Mouse (Mus musculus) liver, embryonic 13.5 days (tissue): Measurements from ENCODE around the gene Car1. TPM values are rescaled to one million over a fixed set of nuclear protein-coding genes. Genes with fewer than 3 reads are reported as not detected.
A peak's percentile ranks its signal among the peaks of the same experiment; 100 is the strongest.

Experiments
- ATAC-seq: fragments of 200-750 bp; cut with Nextera tagmentation; 2 replicates; pipeline ENCODE4 v1.8.0; 2017; ENCODE audit warnings: low read depth, mild to moderate bottlenecking, moderate number of reproducible peaks, moderate library complexity
- DNase-seq: peaks from one replicate; pipeline ENCODE4 v3.0.0; 2022
- H3K27ac ChIP-seq: fragments of 300-500 bp; sonication (generic); 2 replicates; pipeline ENCODE4 v1.5.1; 2015; ENCODE audit warnings: moderate library complexity, mild to moderate bottlenecking, inconsistent platforms
- H3K27me3 ChIP-seq: fragments of 300-500 bp; sonication (generic); 2 replicates; pipeline ENCODE4 v1.6.1; 2015; ENCODE audit warnings: mild to moderate bottlenecking, inconsistent platforms
- H3K36me3 ChIP-seq: fragments of 300-500 bp; sonication (generic); 2 replicates; pipeline ENCODE4 v1.6.1; 2015; ENCODE audit warnings: mild to moderate bottlenecking, inconsistent platforms
- H3K4me1 ChIP-seq: fragments of 300-500 bp; sonication (generic); replicated peaks from 2 replicates; pipeline ENCODE4 v1.6.1; 2015; ENCODE audit warnings: inconsistent platforms
- H3K4me2 ChIP-seq: fragments of 300-500 bp; sonication (generic); 2 replicates; pipeline ENCODE4 v1.6.1; 2015; ENCODE audit warnings: inconsistent platforms, mild to moderate bottlenecking, moderate library complexity
- H3K4me3 ChIP-seq: fragments of 300-500 bp; sonication (generic); replicated peaks from 2 replicates; pipeline ENCODE4 v1.5.1; 2015; ENCODE audit warnings: mild to moderate bottlenecking, inconsistent platforms
- H3K9ac ChIP-seq: fragments of 300-500 bp; sonication (generic); 2 replicates; pipeline ENCODE4 v1.6.1; 2015; ENCODE audit warnings: mild to moderate bottlenecking, inconsistent platforms
- H3K9me3 ChIP-seq: fragments of 300-500 bp; sonication (generic); replicated peaks from 2 replicates; pipeline ENCODE4 v1.6.1; 2016; ENCODE audit warnings: inconsistent platforms
- WGBS: fragments of 180-500 bp; shearing (Covaris S2); methylation state at CpG from one replicate; pipeline ENCODE4 v1.1.7; 2015; ENCODE audit not compliant: insufficient replicate concordance; 5-methylcytosine and 5-hydroxymethylcytosine counted together
- polyA plus RNA-seq: library from polyadenylated mRNA; unstranded; fragments of >200 nt; fragmentation: Nextera tagmentation; extraction: Ambion mirVana; gene quantifications from 2 replicates; pipeline ENCODE4 v1.2.1, GENCODE M21; 2015

The Car1 gene
- 29.0 and 34.3 TPM in 2 replicates for polyA plus RNA-seq

GRCm38 (mm10) chr3:14808211-14808610 lies at the start of gene Car1:
Car1 (minus strand) TSS chr3:14808368.
- Histone ChIP-seq H3K27me3 (no peaks in the 10 kb centered on the region), H3K27ac (no peak within 1 kb of the TSS), H3K4me3 (no peak within 1 kb of the TSS), H3K9ac (no peak within 1 kb of the TSS), H3K4me1 (no peaks in the 10 kb centered on the region), H3K9me3 (no peaks in the 10 kb centered on the region), H3K36me3 (no peaks in the 10 kb centered on the region), H3K4me2 (no peak within 1 kb of the TSS)
- DNase-seq (peak; percentile 19), ATAC-seq (peak; percentile 92)
- WGBS = 48% methylated on average over 1 of the region's 1 CpGs

- Histone ChIP-seq H3K4me3 (no peak overlapping the region), H3K36me3 (no peaks in the 10 kb centered on the region), H3K9me3 (no peaks in the 10 kb centered on the region), H3K27me3 (peaks cover 13% of the 10 kb centered on the region), H3K9ac (no peak overlapping the region), H3K4me1 (no peaks in the 10 kb centered on the region; the same call in 1 of the 2 replicates), H3K4me2 (no peak overlapping the region), H3K27ac (no peak overlapping the region)
- ATAC-seq (no peak), DNase-seq (no peak)
- 61% methylated on average over 3 of the region's 3 CpGs for WGBS
Observed at GRCm38 (mm10) chr3:14857874-14858273, 49.7 kb upstream of the Car1 start.

GRCm38 (mm10) chr3:14854446-14854845 lies 46.3 kb upstream of the Car1 start:
- no peak for DNase-seq
- no peak overlapping the region for H3K4me2 ChIP-seq
- WGBS = 56% methylated on average over 1 of the region's 1 CpGs
- no peaks in the 10 kb centered on the region for H3K9me3 ChIP-seq
- no peaks in the 10 kb centered on the region for H3K27me3 ChIP-seq
- H3K9ac ChIP-seq = no peak overlapping the region
- no peak overlapping the region for H3K27ac ChIP-seq
- H3K4me3 ChIP-seq = no peak overlapping the region
- no peaks in the 10 kb centered on the region for H3K36me3 ChIP-seq
- no peaks in the 10 kb centered on the region for H3K4me1 ChIP-seq
- no peak for ATAC-seq

GRCm38 (mm10) chr3:14853966-14854365 lies 45.8 kb upstream of the Car1 start:
- no peaks in the 10 kb centered on the region for H3K9me3 ChIP-seq
- ATAC-seq (no peak), DNase-seq (no peak)
- 66% methylated on average over 5 of the region's 5 CpGs for WGBS
- H3K4me1 ChIP-seq = no peaks in the 10 kb centered on the region
- H3K4me2 ChIP-seq = no peak overlapping the region
- no peak overlapping the region for H3K27ac ChIP-seq
- no peak overlapping the region for H3K4me3 ChIP-seq
- H3K36me3 ChIP-seq = no peaks in the 10 kb centered on the region
- H3K27me3 ChIP-seq = no peaks in the 10 kb centered on the region
- no peak overlapping the region for H3K9ac ChIP-seq

- no peaks in the 10 kb centered on the region for H3K27me3 ChIP-seq
- no peak overlapping the region for H3K27ac ChIP-seq
- no peak overlapping the region for H3K9ac ChIP-seq
- no peaks in the 10 kb centered on the region for H3K4me1 ChIP-seq
- ATAC-seq (no peak), DNase-seq (no peak)
- H3K4me3 ChIP-seq = no peak overlapping the region
- H3K36me3 ChIP-seq = no peaks in the 10 kb centered on the region
- H3K9me3 ChIP-seq = no peaks in the 10 kb centered on the region
- WGBS = 64% methylated on average over 2 of the region's 2 CpGs
- no peak overlapping the region for H3K4me2 ChIP-seq
Observed at GRCm38 (mm10) chr3:14848587-14849254, 40.6 kb upstream of the Car1 start.

GRCm38 (mm10) chr3:14839466-14840118 lies 31.4 kb upstream of the Car1 start:
- WGBS = 48% methylated on average over 3 of the region's 3 CpGs
- DNase-seq (no peak), ATAC-seq (no peak)
- H3K36me3 ChIP-seq = no peaks in the 10 kb centered on the region
- no peaks in the 10 kb centered on the region for H3K27me3 ChIP-seq
- H3K4me1 ChIP-seq = no peaks in the 10 kb centered on the region
- H3K9ac ChIP-seq = no peak overlapping the region
- no peak overlapping the region for H3K4me2 ChIP-seq
- no peaks in the 10 kb centered on the region for H3K9me3 ChIP-seq
- H3K4me3 ChIP-seq = no peak overlapping the region
- H3K27ac ChIP-seq = no peak overlapping the region

- Histone ChIP-seq H3K4me2 (no peak overlapping the region), H3K4me3 (no peak overlapping the region), H3K4me1 (no peaks in the 10 kb centered on the region), H3K27ac (no peak overlapping the region), H3K9ac (no peak overlapping the region), H3K36me3 (no peaks in the 10 kb centered on the region), H3K9me3 (no peaks in the 10 kb centered on the region), H3K27me3 (no peaks in the 10 kb centered on the region)
- DNase-seq = no peak
- ATAC-seq = 0 out of 2 replicates have a peak, but pooled peaks have one; percentile 29
- 78% methylated on average over 1 of the region's 1 CpGs for WGBS
Observed at GRCm38 (mm10) chr3:14838936-14839335, 30.8 kb upstream of the Car1 start.

GRCm38 (mm10) chr3:14832766-14833165 lies 24.6 kb upstream of the Car1 start:
- DNase-seq = no peak
- no peaks in the 10 kb centered on the region for H3K27me3 ChIP-seq
- ATAC-seq = 0 out of 2 replicates have a peak, but pooled peaks have one; percentile 43
- H3K27ac ChIP-seq = no peak overlapping the region
- H3K4me3 ChIP-seq = no peak overlapping the region
- H3K4me2 ChIP-seq = no peak overlapping the region
- H3K36me3 ChIP-seq = no peaks in the 10 kb centered on the region
- H3K4me1 ChIP-seq = no peaks in the 10 kb centered on the region
- H3K9ac ChIP-seq = no peak overlapping the region
- H3K9me3 ChIP-seq = no peaks in the 10 kb centered on the region

GRCm38 (mm10) chr3:14831219-14831835 lies 23.2 kb upstream of the Car1 start:
- no peak overlapping the region for H3K4me2 ChIP-seq
- H3K4me1 ChIP-seq = no peaks in the 10 kb centered on the region
- H3K27ac ChIP-seq = no peak overlapping the region
- H3K36me3 ChIP-seq = no peaks in the 10 kb centered on the region
- H3K4me3 ChIP-seq = no peak overlapping the region
- WGBS = 57% methylated on average over 5 of the region's 5 CpGs
- no peaks in the 10 kb centered on the region for H3K9me3 ChIP-seq
- ATAC-seq (no peak), DNase-seq (no peak)
- H3K9ac ChIP-seq = no peak overlapping the region
- no peaks in the 10 kb centered on the region for H3K27me3 ChIP-seq

- Histone ChIP-seq H3K9ac (no peak overlapping the region), H3K27ac (no peak overlapping the region), H3K27me3 (no peaks in the 10 kb centered on the region), H3K36me3 (no peaks in the 10 kb centered on the region), H3K4me3 (no peak overlapping the region), H3K4me1 (no peaks in the 10 kb centered on the region), H3K9me3 (no peaks in the 10 kb centered on the region), H3K4me2 (no peak overlapping the region)
- DNase-seq = no peak
- peak; percentile 39; the same call in 1 of the 2 replicates for ATAC-seq
Observed at GRCm38 (mm10) chr3:14828896-14829295, 20.7 kb upstream of the Car1 start.

- Histone ChIP-seq H3K27ac (no peak overlapping the region), H3K4me1 (no peaks in the 10 kb centered on the region), H3K36me3 (no peaks in the 10 kb centered on the region), H3K9me3 (no peaks in the 10 kb centered on the region), H3K4me2 (no peak overlapping the region), H3K9ac (no peak overlapping the region), H3K4me3 (no peak overlapping the region), H3K27me3 (no peaks in the 10 kb centered on the region)
- no peak for ATAC-seq
- DNase-seq = no peak
- WGBS = 56% methylated on average over 1 of the region's 1 CpGs
Observed at GRCm38 (mm10) chr3:14819844-14820504, 11.8 kb upstream of the Car1 start.
